Mouse (Mus musculus): Measurements from ENCODE around the gene C1qtnf1.
A peak's percentile ranks its signal among the peaks of the same experiment; 100 is the strongest.
"Not testable (repeated sequence)": the region's sequence is repeated elsewhere in the genome, so short reads cannot be mapped to it uniquely, and the experiment has no call there.

Gene C1qtnf1

DNA sequence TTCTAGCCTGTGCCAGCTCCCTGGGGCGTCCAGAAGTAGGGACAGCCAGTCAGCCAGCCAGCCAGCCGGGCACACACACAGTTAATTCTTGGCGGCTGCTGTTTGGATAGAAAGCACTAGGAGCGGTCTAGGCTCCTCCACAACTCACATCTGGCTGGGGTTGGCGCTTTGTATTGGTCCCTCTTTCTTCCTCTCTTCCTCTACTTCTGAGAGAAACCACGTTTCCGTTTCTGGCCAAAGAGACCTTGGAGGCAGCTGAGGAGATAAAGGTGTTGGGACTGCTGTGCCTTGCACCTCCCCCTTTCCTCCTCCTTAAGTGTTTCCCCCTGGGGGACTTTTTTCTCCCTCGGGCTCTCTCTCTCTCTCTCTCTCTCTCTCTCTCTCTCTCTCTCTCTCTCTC is at the start of gene C1qtnf1:
Gene C1qtnf1 (plus strand): TSS at position 218 of the 400 bp plus-strand sequence.
- DNase-seq (ENCODE audit: low read depth, low spot score) = no peak

DNA sequence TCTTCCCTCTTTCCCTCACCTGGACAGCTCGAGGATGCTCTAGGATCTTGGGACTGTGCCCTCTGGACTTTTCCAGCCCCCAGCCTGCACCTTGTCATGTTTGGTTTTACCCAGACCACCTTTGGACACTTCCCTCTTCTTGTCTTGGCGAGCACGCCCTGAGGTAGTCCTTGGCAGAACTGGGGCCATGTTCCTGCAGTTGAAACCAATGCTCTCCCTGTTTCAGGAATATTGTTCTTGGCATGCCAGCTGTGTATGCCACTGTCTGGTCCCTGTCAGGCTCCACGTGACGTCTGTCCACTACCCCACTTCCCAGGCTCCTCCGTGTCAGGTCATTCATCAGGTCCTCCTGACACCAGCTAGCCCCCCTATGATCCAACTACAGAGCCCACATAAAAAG is 49.3 kb upstream of the C1qtnf1 start:
- DNase-seq (ENCODE audit: low read depth, low spot score) = no peak

DNA sequence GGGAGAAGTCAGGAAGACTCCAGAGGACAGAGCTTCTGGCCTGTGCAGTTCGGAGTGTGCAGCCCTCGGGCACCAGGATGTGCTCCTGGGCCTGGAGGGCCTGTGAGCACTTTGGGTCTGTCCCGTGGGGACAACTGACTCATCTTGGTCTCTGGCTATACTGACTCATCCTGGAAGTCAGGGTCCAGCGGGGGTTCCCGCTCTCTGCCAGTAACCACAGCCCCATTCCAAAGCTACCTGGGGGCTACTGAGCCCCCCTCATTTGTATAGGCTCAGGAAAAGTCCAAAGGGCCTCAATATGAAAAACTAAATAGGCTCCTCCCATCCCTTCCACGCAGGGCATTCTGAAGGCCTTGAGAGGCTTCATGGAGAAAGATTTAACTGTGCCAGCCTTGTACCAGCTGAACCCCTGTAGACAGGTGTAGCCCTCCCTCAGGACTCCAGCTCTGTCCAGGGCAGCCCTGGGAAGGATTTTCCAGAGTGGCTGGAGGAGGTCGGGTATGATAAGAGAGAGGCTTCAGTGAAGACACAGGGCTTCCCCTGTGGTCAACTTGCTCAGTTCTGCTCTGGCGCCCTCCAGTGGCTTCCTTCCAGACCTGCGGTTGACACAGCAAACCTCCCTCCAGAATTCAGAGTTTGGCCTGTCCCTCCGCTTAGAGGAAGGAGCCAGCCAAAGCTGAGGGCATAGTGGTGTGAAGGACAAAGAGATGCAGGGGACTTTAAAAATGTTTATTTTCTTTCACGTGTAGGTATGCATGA is 48.6 kb upstream of the C1qtnf1 start:
- DNase-seq (ENCODE audit: low read depth, low spot score) = peak; percentile 90

DNA sequence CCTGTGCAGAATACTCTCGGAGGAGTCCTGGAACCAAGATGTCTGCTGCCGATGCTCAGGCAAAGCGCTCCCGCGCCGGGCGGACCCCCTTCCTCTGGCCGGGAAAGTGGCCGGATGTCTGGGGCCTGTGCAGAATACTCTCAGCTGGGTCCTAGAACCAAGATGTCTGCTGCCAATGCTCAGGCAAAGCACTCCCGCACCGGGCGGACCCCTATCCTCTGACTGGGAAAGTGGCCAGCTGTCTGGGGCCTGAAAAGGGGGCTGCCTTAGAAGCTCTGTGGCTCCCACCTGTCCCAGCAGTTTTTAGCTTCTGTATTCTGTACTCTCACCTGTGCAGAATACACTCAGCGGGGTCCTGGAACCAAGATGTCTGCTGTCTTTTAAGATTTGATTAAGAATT is 40.2 kb upstream of the C1qtnf1 start:
- DNase-seq (ENCODE audit: low read depth, low spot score) = not testable (repeated sequence)

DNA sequence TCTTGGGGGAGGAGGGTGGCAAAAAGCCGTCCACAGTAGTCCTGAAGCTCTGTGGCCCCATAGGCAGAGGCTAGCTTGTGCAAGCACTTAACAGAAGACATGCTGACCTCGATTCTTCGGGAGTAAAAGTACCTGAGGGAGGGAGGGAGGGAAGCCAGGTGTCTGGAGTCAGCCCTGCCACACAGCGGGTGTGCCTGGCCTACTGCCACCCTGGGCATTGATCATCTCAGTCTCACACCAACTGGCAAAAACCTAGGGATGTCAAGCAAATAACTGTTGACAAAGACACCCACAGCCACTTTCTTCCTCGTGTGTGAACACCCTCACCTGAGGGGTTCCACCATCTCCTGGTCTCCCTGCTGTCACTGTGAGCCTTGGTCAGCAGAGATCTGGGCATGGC is 34.0 kb upstream of the C1qtnf1 start:
- DNase-seq (ENCODE audit: low read depth, low spot score) = no peak

DNA sequence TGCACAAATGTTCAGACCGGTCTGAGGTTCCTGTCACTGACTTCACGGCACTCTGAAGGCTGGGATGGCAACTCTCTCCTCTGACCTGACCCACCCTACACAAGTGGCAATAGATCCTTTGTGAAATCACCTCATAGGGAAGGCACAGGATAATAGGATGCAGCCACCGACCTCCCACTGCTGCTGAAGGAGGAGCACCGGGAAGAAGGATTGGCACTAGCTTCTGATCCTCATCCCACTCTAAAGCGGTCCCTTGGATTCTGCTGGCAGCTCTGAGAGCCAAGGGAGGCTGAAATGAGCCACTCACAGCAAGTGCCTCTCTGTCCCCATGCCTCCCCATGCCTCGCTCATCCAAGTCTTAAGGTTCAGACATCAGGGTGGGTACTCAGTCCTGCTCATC is 33.5 kb upstream of the C1qtnf1 start:
- peak; percentile 30 for DNase-seq (ENCODE audit: low read depth, low spot score)

DNA sequence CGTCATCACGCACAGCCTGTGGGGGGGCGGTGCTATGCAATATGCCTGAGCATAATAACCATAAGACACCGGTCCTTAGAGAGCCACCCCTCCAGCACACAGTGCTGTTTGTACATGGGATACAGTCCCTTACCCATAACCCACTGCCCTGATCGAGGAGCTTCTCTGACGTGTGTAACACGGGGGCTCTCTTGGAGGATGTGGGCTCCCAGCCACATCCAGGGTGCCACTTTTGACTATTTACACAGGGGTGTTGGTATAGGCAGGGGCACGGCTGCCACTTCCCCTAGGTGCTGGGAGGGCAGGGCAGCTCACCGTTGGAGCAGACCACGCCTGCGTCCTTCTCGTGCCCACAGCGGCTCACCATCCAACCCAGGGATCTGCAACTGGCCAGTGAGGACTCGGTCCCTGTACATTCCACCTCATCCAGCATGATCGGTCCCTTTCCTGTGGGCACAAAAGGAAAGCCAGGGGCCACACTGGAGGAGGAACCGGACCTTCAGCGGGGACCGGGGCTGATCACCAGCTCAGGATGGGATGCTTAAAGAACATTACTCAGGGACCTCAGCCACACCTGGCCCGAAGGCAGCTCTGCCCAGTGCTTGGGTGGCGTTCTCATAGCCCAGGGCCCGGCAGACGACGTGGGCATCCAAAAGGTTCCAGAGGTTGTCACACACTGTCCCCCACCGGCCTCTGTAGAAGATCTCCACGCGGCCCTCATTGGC is 30.0 kb upstream of the C1qtnf1 start:
- no peak for DNase-seq (ENCODE audit: low read depth, low spot score)

DNA sequence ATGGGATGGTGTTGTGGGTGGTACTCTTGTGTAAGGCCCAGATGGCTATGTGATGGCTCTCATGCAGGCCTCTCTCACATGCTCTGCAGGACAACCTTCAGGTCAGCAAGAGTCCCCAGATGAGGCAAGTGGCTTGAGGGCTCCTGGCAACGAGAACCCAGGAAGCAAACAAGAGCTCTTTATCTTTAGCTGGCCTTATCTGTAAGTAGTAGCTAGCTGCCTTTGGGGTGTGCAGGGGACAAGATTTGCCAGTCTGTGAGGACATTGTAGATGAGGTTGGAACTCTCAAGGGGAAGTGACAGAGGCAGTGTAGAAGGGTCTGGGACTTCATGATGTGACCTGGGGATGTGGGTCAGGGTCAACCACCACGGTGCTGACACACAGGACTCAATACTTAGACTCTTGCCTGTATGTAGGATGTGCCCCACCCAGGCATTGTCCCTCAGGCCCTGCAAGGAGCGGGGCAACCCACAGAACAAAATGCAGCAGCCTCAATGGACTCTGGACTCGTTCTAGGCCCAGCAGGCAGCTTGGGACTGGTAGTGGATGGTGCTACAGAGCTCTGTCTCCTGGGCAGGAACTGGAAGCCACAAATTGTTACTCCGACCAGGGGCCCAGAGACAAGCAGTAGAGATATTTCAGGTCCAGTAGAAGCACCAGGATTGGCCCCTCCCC is 28.0 kb upstream of the C1qtnf1 start:
- DNase-seq (ENCODE audit: low read depth, low spot score) = no peak

DNA sequence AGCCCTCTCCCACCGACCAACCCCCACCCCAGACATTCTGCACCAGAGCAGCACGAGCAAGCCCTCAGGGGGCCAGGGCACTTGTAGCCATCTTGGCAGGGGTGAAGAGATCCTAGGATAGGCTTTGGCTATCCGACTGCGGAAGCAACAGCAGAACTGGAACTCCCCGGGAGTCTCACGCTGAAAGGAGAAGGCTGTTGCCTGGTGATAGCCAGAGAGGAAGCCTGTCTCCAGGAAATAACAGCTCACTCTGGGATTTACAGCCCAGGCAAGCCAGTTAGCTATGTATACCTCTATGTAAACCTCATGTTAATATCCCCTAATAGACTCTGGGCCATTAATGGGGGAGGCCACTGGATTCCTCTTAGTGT is 27.5 kb upstream of the C1qtnf1 start:
- peak; percentile 38 for DNase-seq (ENCODE audit: low read depth, low spot score)

DNA sequence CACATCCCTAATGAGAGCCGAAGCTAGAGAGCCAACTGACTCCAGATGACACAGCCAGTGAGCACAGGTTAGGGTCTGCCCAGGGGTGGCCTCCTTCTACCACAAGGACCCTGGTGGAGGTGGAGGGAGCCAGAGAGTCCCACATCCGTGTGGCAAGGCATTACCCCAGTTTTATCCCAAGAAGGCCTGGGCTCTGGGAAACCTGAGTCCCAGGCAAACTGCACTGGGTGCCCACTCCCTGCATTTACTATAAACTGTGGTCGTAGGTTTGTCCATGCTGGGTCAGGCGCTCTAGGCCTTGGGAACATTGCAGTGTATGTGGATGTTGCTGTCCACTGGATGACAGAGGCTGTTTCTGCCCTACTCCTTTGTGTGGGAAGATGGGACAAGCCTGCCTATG is 26.8 kb upstream of the C1qtnf1 start:
- no peak for DNase-seq (ENCODE audit: low read depth, low spot score)

DNA sequence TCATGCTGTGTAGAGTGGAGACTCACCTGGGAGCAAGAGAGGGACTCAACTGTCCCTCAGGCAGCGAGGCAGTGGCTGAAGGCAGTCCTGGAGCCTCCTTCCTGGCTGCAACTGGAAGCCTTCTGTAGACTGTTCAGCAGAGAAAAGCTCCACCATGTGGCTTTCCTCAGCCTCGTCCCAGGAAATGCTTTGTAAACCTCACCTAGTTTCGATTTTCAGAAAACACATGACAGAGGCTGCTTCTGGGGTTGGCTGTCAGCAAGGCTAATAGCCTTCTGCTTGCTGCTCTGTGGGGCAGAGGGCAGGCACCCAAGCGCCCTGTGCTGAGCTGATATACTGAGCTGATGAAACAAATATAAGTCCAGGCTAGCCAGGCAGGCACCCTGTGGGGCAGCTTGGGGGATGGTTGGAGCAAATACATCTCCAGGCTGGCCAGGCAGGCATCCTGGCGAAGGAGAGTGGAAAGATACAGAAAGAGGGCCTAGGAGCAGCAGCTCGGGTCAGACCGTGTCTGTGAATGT is 26.2 kb upstream of the C1qtnf1 start, which contains the start of gene Lgals3bp:
Gene Lgals3bp (minus strand): TSS at position 333 of the 521 bp plus-strand sequence.
- peak; percentile 94 for DNase-seq (ENCODE audit: low read depth, low spot score)

DNA sequence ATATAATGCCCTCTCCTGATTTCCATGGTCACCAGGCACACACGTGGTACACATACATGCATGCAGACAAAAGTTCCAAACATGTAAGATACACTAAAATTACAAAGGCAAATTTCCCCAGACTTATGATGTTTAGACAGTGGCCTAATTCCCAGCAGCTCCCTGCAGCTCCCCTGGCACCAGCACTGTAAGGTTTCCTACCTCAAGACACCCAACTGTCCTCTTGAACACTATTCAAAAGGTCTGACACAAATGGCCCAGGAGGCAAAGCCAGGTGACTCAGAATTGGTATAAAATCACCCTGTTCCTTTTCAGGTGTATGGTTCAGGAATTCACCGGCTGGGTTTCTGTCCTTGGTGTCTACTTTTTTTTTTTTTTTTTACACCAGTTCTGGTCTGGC is 24.8 kb upstream of the C1qtnf1 start:
- DNase-seq (ENCODE audit: low read depth, low spot score) = peak; percentile 53

DNA sequence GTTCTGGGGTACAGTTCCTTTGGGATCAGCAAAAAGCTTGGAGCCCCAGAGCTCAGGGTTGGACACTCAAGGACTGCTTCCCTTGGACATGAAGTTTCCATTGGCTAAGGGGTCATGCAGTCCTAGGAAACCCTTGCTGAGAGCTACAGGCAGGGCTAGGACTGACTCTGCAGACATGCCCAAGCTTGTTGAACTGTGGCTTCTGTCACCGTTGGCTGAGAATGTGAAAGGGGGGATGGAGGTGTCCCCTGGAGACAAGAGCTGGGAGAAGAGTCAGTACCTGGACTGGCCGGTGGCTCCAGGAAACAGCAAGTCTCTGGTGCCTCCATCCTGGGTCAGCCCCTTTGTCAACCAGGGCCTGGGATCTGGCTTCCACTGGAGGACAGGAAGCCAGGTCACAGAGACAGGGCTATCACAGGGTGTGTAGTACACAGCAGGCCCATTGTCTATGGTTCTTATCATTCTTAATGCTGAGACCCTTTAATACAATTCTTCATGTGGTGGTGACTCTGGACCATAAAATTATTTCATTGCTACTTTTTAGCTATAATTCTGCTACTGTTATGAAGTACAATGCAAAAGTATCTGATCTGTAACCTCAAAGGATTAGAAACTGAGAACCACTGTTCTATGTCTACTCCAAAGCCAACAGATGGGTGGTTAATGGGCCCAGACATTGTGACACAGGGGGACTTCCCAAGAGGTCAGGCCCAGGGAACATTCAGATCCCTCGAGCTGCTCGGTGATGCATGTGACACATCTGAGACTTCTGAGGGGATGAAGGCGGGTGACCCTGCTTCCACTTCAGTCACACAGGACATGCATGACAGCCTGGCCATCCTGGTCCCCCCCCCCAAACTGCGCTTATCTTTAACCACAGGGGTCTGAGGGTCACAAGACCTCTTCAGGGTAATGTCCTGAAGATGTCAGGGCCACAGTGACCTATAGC is 23.8 kb upstream of the C1qtnf1 start:
- no peak for DNase-seq (ENCODE audit: low read depth, low spot score)

DNA sequence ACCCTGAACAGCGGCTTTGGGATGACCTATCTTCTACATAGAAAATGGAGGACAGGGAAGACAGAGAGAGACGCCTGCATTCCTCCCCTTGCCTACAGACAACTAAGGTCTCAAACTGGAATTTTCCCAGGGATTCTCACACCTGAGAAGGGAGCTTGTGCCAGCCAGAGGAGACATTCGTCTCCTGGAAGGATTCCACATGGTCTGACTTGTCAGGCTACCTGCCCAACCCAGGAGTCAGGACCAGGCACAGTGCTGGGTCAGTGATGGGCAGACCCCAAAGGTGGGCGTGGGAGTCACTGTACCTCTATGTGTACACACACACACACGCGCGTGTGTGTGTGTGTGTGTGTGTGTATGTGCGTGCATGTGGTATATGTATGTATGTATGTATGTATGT is 22.7 kb upstream of the C1qtnf1 start:
- no peak for DNase-seq (ENCODE audit: low read depth, low spot score)

DNA sequence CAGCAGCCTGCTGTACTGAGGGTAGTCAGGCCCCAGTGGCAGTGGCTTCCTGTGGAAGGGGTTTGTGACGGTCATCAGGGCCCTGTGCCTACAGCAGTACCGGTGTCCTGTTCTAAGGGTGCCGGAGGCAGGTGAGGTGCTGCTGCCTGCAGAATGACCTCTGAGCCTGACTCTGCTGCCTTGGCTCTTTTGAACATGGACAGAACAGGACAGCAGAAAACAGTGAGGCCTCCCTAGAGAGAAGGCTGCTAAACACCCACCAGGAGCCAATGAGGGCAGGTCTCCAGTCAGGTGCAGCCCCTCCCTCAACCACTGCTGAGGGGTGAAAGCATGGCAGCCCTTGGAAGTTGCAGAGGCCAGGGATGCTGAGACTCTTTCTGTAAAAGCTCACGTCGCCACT is 21.5 kb upstream of the C1qtnf1 start:
- DNase-seq (ENCODE audit: low read depth, low spot score) = no peak

DNA sequence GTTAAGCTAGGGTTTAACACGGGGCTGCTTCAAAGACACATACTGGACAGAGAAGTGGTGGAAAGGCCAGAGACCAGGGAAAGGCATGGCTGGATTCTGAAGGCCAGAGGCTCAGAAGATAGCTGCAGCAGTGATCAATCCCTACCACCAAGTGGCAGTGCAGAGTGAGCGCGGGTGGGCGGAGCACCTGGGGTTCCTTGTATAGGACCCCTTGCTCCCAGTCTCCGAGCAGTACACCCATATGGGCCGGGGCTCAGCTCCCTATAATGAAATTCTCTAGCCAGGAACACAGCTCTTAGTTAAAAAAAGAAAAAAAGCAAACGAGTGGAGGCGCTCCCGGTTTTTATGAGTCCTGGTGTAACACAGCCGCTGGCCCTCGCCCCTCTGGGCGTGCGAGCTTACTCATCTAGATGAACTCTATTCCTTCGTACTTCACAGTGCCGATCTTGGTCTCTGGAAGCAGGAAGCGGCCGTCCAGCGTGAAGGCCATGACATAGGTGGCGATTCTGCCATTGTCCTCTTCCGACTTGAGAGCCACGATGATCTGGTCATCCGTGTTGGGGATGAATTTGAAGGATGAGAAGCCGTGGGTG is 20.6 kb upstream of the C1qtnf1 start:
- DNase-seq (ENCODE audit: low read depth, low spot score) = no peak

DNA sequence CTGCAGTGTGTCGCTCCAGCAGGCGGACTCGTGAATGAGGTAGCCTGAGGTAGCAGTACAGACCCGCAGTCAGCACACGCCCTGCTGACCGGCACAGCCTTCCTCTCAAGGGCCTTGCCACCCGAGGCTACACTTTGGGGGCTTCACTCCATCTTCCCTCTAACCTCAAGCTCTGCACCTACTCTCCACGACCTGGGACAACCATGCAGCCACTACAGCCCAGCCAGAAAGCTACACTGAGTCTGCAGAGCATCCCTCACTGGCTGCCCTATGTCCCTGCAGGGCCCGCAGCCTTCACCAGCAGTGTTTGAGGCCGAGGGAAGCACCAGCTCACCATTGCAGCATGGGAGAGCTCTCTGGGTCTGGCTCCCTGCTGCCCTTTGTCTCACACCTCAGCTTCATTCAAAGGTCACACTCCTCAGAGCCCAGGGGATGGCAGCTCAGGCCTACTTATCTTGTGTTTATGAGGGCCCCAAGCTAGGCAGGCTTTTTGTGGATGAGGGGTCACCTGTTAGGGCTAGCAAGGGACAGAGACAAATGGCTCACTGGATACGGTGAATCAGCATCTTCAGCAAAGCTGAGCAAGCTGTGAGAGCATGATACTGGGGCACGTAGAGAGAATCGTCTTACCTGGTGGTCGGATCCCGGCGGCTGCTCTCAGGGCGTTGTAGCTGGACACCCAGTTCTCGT is 19.8 kb upstream of the C1qtnf1 start:
- no peak for DNase-seq (ENCODE audit: low read depth, low spot score)

DNA sequence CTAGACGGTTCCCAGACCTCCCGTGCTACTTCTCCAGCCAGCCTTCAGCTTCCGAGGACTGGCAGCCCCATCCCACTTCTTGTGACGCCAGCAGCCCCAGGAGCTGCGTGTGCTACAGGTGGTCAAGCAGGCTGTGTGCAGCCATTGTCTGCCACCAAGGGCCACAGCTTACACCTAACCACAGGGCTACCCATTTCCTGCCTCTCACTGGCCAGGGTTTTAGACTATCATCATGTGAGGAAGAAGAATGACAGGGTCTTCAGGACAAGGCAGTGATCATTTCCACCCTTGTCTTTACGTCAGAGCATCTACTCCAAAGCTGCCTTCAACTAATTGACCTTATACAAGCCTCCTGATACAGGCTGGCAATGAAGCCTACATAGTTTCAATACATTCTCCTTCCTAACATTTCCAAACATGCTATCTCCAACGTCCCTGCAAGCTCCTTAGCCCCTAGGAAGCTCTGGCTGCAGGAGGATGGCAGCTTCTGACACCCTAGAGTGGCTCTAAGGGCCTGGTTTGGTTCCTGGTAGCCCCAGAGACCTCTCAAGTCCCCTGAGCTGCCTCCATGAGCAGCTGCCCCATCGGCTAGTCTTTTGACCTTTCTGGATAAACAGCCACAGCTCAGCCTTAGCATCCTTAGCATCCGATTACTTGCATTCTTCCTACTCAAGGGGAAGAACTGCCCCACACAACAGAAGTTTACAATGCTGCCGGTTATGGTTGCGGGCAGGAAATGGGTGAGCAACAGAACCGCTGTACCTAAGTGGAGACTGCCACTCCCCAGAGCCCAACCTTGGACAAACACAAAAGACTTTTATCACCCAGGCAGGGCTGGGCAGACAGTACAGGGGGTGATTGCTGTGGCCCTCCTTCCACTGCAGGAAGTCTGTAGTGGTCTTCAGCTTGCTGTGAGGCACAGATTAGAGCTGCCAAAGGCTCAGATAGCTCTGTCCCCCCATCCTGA is 18.6 kb upstream of the C1qtnf1 start:
- no peak for DNase-seq (ENCODE audit: low read depth, low spot score)

DNA sequence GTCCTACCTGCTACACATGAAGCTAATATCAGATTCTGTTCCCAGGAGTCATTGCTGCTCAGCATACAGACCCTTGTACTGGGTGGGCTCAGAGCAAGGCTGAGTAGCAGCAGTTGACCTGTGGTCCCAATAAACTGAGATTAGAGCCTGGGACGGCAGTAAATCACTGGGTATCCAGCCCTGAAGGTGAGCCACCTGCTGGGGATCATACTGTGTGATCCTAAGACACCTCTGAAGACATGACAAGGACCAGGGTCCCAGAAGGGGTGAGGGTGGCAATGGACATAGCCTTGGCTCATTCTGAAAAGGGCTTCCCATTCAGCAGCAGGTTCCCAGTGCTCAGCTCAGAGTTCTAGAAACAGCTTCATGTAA is 17.9 kb upstream of the C1qtnf1 start:
- DNase-seq (ENCODE audit: low read depth, low spot score) = no peak
